Mouse (Mus musculus) Patski (cell line): ENCODE measurements at regions not wholly inside any gene's neighbourhood (a gene's known extent, or its start where the extent isn't known, plus 50 kb on each side); places are given as distances from the start of the nearest gene placed in this dataset.
A peak's percentile ranks its signal among the peaks of the same experiment; 100 is the strongest.

Experiments used
- ATAC-seq: fragments of 100-300 bp; one replicate; pipeline ENCODE4 v1.8.0; 2021
- CTCF ChIA-PET: fragments of 350-600 bp; sonication (Branson Sonifier 250); formaldehyde crosslinking; loops from one replicate; lab custom pipeline; 2022; ENCODE audit warnings: inconsistent platforms; lab: Charles Lee
- POLR2A ChIA-PET: fragments of 350-600 bp; sonication (Branson Sonifier 250); formaldehyde crosslinking; loops from one replicate; lab custom pipeline; 2022; ENCODE audit warnings: antibody characterized with exemption, inconsistent platforms; lab: Charles Lee
- DNase-seq: peaks from one replicate; pipeline ENCODE4 v3.0.0-alpha.2; 2011; ENCODE audit warnings: low read depth, low spot score
- H3K27me3 ChIP-seq: fragments of 371-371 bp; one replicate; pipeline ENCODE4 v1.5.1; 2021
- CTCF ChIP-seq: fragments of 100-300 bp; IDR thresholded peaks from one replicate; pipeline ENCODE4 v1.5.1; 2021
- in situ Hi-C: fragments of 300-500 bp; cut with MboI; formaldehyde crosslinking; loops from 3 replicates; pipeline ENCODE4 v1.11.1; 2018; ENCODE audit warnings: low pct_unique_long_range_greater_than_20kb, mixed read lengths

- ChIA-PET CTCF (interaction anchor here (0.9 kb wide), 1 partner anchor 21 kb away, joined by 3 read pairs; no protein-coding TSS in a partner anchor), POLR2A (interaction anchor here (0.6 kb wide), 1 partner anchor 120 kb away, joined by 3 read pairs; no protein-coding TSS in a partner anchor)
- in situ Hi-C loops, result no loop called here
- ATAC-seq (no peak), DNase-seq (no peak)
- peaks cover 4% of the 10 kb centered on the region for H3K27me3 ChIP-seq
- no peak for TF ChIP-seq CTCF
These were observed 230.3 kb downstream of the Parp8 start for GRCm38 (mm10) chr13:116795041-116795440.

GRCm38 (mm10) chr13:116781616-116782015 lies 243.7 kb downstream of the Parp8 start:
- DNase-seq (no peak), ATAC-seq (no peak)
- in situ Hi-C loops, result no loop called here
- ChIA-PET POLR2A (no interaction called here), CTCF (no interaction called here)
- TF ChIP-seq CTCF, result no peak
- H3K27me3 ChIP-seq, result no peaks in the 10 kb centered on the region

- ATAC-seq, result no peak
- in situ Hi-C loops, result no loop called here
- no peaks in the 10 kb centered on the region for H3K27me3 ChIP-seq
- no peak for DNase-seq
- ChIA-PET POLR2A (no interaction called here), CTCF (interaction anchor here (0.9 kb wide), 1 partner anchor 9 kb away, joined by 3 read pairs; no protein-coding TSS in a partner anchor)
- TF ChIP-seq CTCF, result no peak
These were observed 259.8 kb downstream of the Parp8 start for GRCm38 (mm10) chr13:116765491-116765890.

- TF ChIP-seq CTCF, result no peak
- ATAC-seq, result no peak
- DNase-seq, result no peak
- ChIA-PET POLR2A (no interaction called here), CTCF (no interaction called here)
- H3K27me3 ChIP-seq, result peaks cover 8% of the 10 kb centered on the region
- in situ Hi-C loops, result no loop called here
These were observed 265.4 kb downstream of the Parp8 start for GRCm38 (mm10) chr13:116759912-116760311.

- in situ Hi-C loops, result no loop called here
- ChIA-PET POLR2A (interaction anchor here (0.6 kb wide), 1 partner anchor 343 kb away, joined by 3 read pairs; no protein-coding TSS in a partner anchor), CTCF (no interaction called here)
- peaks cover 6% of the 10 kb centered on the region for H3K27me3 ChIP-seq
- DNase-seq, result no peak
- ATAC-seq, result no peak
- no peak for TF ChIP-seq CTCF
These were observed 284.5 kb downstream of the Parp8 start for GRCm38 (mm10) chr13:116740825-116741224.

GRCm38 (mm10) chr13:116723361-116724153 lies 301.8 kb downstream of the Parp8 start:
- CTCF ChIA-PET, result interaction anchor here (1.4 kb wide), 1 partner anchor 10 kb away, joined by 4 read pairs; no protein-coding TSS in a partner anchor
- ATAC-seq, result no peak
- in situ Hi-C loops, result loop anchor here (25.0 kb wide), 2 partner anchors 1261 to 1611 kb away; partner anchors contain the start of genes Gm49395 and Itga1
- no peak for TF ChIP-seq CTCF
- no peak for DNase-seq
- POLR2A ChIA-PET, result no interaction called here
- H3K27me3 ChIP-seq, result peaks cover 11% of the 10 kb centered on the region

- no peak for DNase-seq
- in situ Hi-C loops, result loop anchor here (10.0 to 25.0 kb wide), 3 partner anchors 1253 to 1730 kb away; partner anchors contain the start of genes Gm49395 and Itga1
- H3K27me3 ChIP-seq, result peaks cover 58% of the 10 kb centered on the region
- POLR2A ChIA-PET, result interaction anchor here (0.6 kb wide), 1 partner anchor 10 kb away, joined by 3 read pairs; no protein-coding TSS in a partner anchor
- ATAC-seq, result no peak
- CTCF ChIA-PET, result interaction anchor here (1.4 to 1.5 kb wide), 2 partner anchors 21 to 1721 kb away, joined by 3 to 4 read pairs; no protein-coding TSS in a partner anchor
- TF ChIP-seq CTCF, result peak; percentile 67
These were observed 310.5 kb downstream of the Parp8 start for GRCm38 (mm10) chr13:116714809-116715208.

- peaks cover 73% of the 10 kb centered on the region for H3K27me3 ChIP-seq
- POLR2A ChIA-PET, result interaction anchor here (0.7 kb wide), 1 partner anchor 1455 kb away, joined by 4 read pairs; no protein-coding TSS in a partner anchor
- TF ChIP-seq CTCF, result peak; percentile 91
- peak; percentile 7 for DNase-seq
- in situ Hi-C loops, result loop anchor here (10.0 to 25.0 kb wide), 3 partner anchors 1250 to 1727 kb away; partner anchors contain the start of genes Gm49395 and Itga1
- peak; percentile 91 for ATAC-seq
- CTCF ChIA-PET, result interaction anchor here (0.7 to 1.5 kb wide), 5 partner anchors 11 to 1480 kb away, joined by 3 to 5 read pairs (median 3); no protein-coding TSS in a partner anchor
These were observed 313.3 kb downstream of the Parp8 start for GRCm38 (mm10) chr13:116711866-116712593.

GRCm38 (mm10) chr13:116711148-116711865 lies 314.0 kb downstream of the Parp8 start:
- peaks cover 73% of the 10 kb centered on the region for H3K27me3 ChIP-seq
- TF ChIP-seq CTCF, result no peak
- ATAC-seq (no peak), DNase-seq (no peak)
- ChIA-PET POLR2A (no interaction called here), CTCF (interaction anchor here (1.2 to 1.5 kb wide), 4 partner anchors 10 to 1479 kb away, joined by 3 to 5 read pairs (median 4); no protein-coding TSS in a partner anchor)
- in situ Hi-C loops, result loop anchor here (10.0 to 25.0 kb wide), 3 partner anchors 1249 to 1727 kb away; partner anchors contain the start of genes Gm49395 and Itga1
